In genomic region chr17:70570848-70571247, GRCm38 (mm10) we compare ENCODE assay signal across 26 mouse cellular contexts.
DNase-seq lines count a peak whose midpoint lies in the region; ATAC-seq lines count a peak whose summit lies in the region.
"Had no signal": no experiment of that assay in that cellular context is flagged by ENCODE, and none has a peak within 500 bp of the region (broad histone marks: within the 10 kb centered on the region; RNA-seq: fewer than 3 reads in every experiment).

No protein-coding gene starts in this region.

- WGBS in forebrain, embryonic 10.5 days: 76% methylated on average over 5 of the region's 5 CpGs
- 67% methylated on average over 5 of the region's 5 CpGs for WGBS in forebrain, embryonic 11.5 days

- no peak overlapping the region for H3K4me3 ChIP-seq in forebrain, embryonic 10.5 days
- H3K4me3 ChIP-seq in forebrain, embryonic 11.5 days (ENCODE audit: low read depth, low read length): no peak overlapping the region
- H3K4me3 ChIP-seq: embryonic facial prominence, embryonic 12.5 days; erythroblast, embryonic 14.5 days; forebrain, embryonic 15.5 days; heart, adult 2 months; heart, embryonic 15.5 days had no signal

- peak; percentile 92 for ATAC-seq in megakaryocyte, adult 5-6 weeks (ENCODE audit: poor library complexity, severe bottlenecking)
- no peak for ATAC-seq in forebrain, embryonic 11.5 days (replicated peaks; ENCODE audit: low FRiP score)
- ATAC-seq: activated CD4-positive, CD25-positive, alpha-beta regulatory T cell, adult 4 months; forebrain, embryonic 15.5 days; hindbrain, embryonic 16.5 days; intestine, embryonic 16.5 days; midbrain, embryonic 16.5 days had no signal

- H3K9ac ChIP-seq in forebrain, embryonic 11.5 days (ENCODE audit: low read length): no peak overlapping the region
- H3K9ac ChIP-seq: embryonic facial prominence, embryonic 12.5 days; forebrain, embryonic 15.5 days; heart, embryonic 15.5 days had no signal

- H3K4me2 ChIP-seq in forebrain, embryonic 11.5 days (ENCODE audit: low read depth, low read length, severe bottlenecking): no peak overlapping the region
- H3K4me2 ChIP-seq: embryonic facial prominence, embryonic 12.5 days; forebrain, embryonic 15.5 days; heart, embryonic 15.5 days; liver, embryonic 11.5 days had no signal

- H3K4me1 ChIP-seq in forebrain, embryonic 10.5 days: peaks cover 18% of the 10 kb centered on the region
- H3K4me1 ChIP-seq in forebrain, embryonic 11.5 days (replicated peaks; ENCODE audit: control insufficient read depth, insufficient read depth, low read length): no peaks in the 10 kb centered on the region
- H3K4me1 ChIP-seq: embryonic facial prominence, embryonic 12.5 days; forebrain, embryonic 15.5 days; heart, embryonic 15.5 days had no signal

- H3K36me3 ChIP-seq in forebrain, embryonic 10.5 days (replicated peaks): no peaks in the 10 kb centered on the region
- H3K36me3 ChIP-seq in forebrain, embryonic 11.5 days (ENCODE audit: control insufficient read depth, insufficient read depth, low read length): no peaks in the 10 kb centered on the region
- H3K36me3 ChIP-seq: embryonic facial prominence, embryonic 12.5 days; forebrain, embryonic 15.5 days; G1E; heart, embryonic 15.5 days had no signal

- H3K27me3 ChIP-seq in forebrain, embryonic 10.5 days (ENCODE audit: poor library complexity, severe bottlenecking): no peaks in the 10 kb centered on the region
- no peaks in the 10 kb centered on the region for H3K27me3 ChIP-seq in forebrain, embryonic 11.5 days (ENCODE audit: control insufficient read depth, insufficient read depth, low read length)
- H3K27me3 ChIP-seq: embryonic facial prominence, embryonic 12.5 days; forebrain, embryonic 15.5 days; heart, embryonic 15.5 days had no signal

- no peak overlapping the region for H3K27ac ChIP-seq in forebrain, embryonic 10.5 days
- no peak overlapping the region for H3K27ac ChIP-seq in forebrain, embryonic 11.5 days (ENCODE audit: low read depth, low read length)
- H3K27ac ChIP-seq: embryonic facial prominence, embryonic 12.5 days; forebrain, embryonic 15.5 days; heart, adult 2 months; heart, embryonic 15.5 days had no signal

- H3K9me3 ChIP-seq in forebrain, embryonic 10.5 days: no peaks in the 10 kb centered on the region
- no peaks in the 10 kb centered on the region for H3K9me3 ChIP-seq in forebrain, embryonic 11.5 days (ENCODE audit: control insufficient read depth, low read length)
- H3K9me3 ChIP-seq: embryonic facial prominence, embryonic 12.5 days; forebrain, embryonic 15.5 days; heart, embryonic 15.5 days had no signal

- peak; percentile 16 for DNase-seq in cerebellum, adult 11 months
- no peak for DNase-seq in cerebellum, postnatal 10 days
- DNase-seq in layer of hippocampus, adult 9-11 months: peak; percentile 52
- DNase-seq in layer of hippocampus, postnatal 14 days (ENCODE audit: low spot score in 2 of 2): no peak
- DNase-seq in cerebellum, adult 8-10 months: peak; percentile 35
- DNase-seq in forebrain, embryonic 10.5 days (ENCODE audit: extremely low spot score, low spot score): no peak
- DNase-seq in forebrain, embryonic 11.5 days (ENCODE audit: low spot score): no peak
- DNase-seq: adrenal gland, postnatal 14 days; heart, adult 2 months; heart, postnatal 4 days; lung, adult 18-20 months; lung, postnatal 14 days; right cerebral cortex, postnatal 14 days; spleen, adult 18-20 months; thymus, adult 18-20 months had no signal

Comparison
In these comparisons a context has a peak if more than half of its experiments do, and no peak if none do; other contexts are left out.
1. DNase-seq: peak in cerebellum, adult 11 months (single experiment), layer of hippocampus, adult 9-11 months (single experiment) and cerebellum, adult 8-10 months (single experiment); none in cerebellum, postnatal 10 days (0 of 2), layer of hippocampus, postnatal 14 days (0 of 2), forebrain, embryonic 10.5 days (single experiment) and forebrain, embryonic 11.5 days (single experiment).